Mouse (Mus musculus) limb, embryonic 15.5 days (tissue): Measurements from ENCODE around the gene Brix1. TPM values are rescaled to one million over a fixed set of nuclear protein-coding genes. Genes with fewer than 3 reads are reported as not detected.

ENCODE experiments used
- ATAC-seq: fragments of 200-750 bp; cut with Nextera tagmentation; 2 replicates; pipeline ENCODE4 v1.8.0; 2017; ENCODE audit warnings: low read depth, moderate TSS enrichment; ENCODE audit not compliant: insufficient number of reproducible peaks, low FRiP score, low TSS enrichment
- H3K27ac ChIP-seq: fragments of 300-500 bp; sonication (generic); 2 replicates; pipeline ENCODE4 v1.5.1; 2015; ENCODE audit warnings: moderate library complexity, mild to moderate bottlenecking, inconsistent platforms
- H3K27me3 ChIP-seq: fragments of 300-500 bp; sonication (generic); 2 replicates; pipeline ENCODE4 v1.6.1; 2015; ENCODE audit warnings: inconsistent platforms
- H3K36me3 ChIP-seq: fragments of 300-500 bp; sonication (generic); 2 replicates; pipeline ENCODE4 v1.6.1; 2015; ENCODE audit warnings: inconsistent platforms
- H3K4me1 ChIP-seq: fragments of 300-500 bp; sonication (generic); 2 replicates; pipeline ENCODE4 v1.6.1; 2015; ENCODE audit warnings: inconsistent platforms
- H3K4me2 ChIP-seq: fragments of 300-500 bp; sonication (generic); 2 replicates; pipeline ENCODE4 v1.6.1; 2015; ENCODE audit warnings: mild to moderate bottlenecking, inconsistent platforms
- H3K4me3 ChIP-seq: fragments of 300-500 bp; sonication (generic); 2 replicates; pipeline ENCODE4 v1.5.1; 2015; ENCODE audit warnings: mild to moderate bottlenecking, inconsistent platforms
- H3K9ac ChIP-seq: fragments of 300-500 bp; sonication (generic); 2 replicates; pipeline ENCODE4 v1.6.1; 2015; ENCODE audit warnings: inconsistent platforms
- H3K9me3 ChIP-seq: fragments of 300-500 bp; sonication (generic); 2 replicates; pipeline ENCODE4 v1.6.1; 2016; ENCODE audit warnings: inconsistent platforms
- WGBS: fragments of 180-500 bp; shearing (Covaris S2); methylation state at CpG from one replicate; pipeline ENCODE4 v1.1.7; 2015; 5-methylcytosine and 5-hydroxymethylcytosine counted together
- polyA plus RNA-seq: library from polyadenylated mRNA; unstranded; fragments of >200 nt; fragmentation: Nextera tagmentation; extraction: Ambion mirVana; gene quantifications from 2 replicates; pipeline ENCODE4 v1.2.1, GENCODE M21; 2015

Brix1 gene
- polyA plus RNA-seq, 1 experiment from 2014 or later: 89.6 TPM

DNA sequence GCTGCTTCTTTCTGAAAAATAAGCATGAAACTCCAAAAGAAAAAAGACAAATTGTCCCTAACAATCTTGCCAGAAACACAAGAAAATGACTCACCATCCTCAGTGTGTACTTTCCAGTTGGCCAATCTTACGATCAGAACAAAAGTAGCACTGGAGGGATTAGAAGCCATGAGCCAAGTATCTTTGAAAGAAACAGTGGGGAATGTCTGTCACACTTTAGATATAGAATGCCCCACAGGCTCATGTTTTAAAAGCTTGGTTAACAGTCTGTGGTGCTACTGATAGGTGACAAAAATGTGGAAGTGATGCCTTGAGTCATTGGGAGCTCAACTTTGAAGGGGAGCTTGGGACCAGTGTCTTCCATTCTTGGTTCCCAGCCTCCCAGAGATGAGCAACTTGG lies 43.5 kb downstream of the Brix1 start:
- Histone ChIP-seq H3K9me3 (no peaks in the 10 kb centered on the region), H3K4me1 (no peaks in the 10 kb centered on the region), H3K27ac (no peak overlapping the region), H3K9ac (no peak overlapping the region), H3K27me3 (no peaks in the 10 kb centered on the region), H3K4me3 (no peak overlapping the region), H3K36me3 (peaks cover 27% of the 10 kb centered on the region), H3K4me2 (no peak overlapping the region)
- no peak for ATAC-seq
- WGBS: 83% methylated on average over 1 of the region's 1 CpGs

DNA sequence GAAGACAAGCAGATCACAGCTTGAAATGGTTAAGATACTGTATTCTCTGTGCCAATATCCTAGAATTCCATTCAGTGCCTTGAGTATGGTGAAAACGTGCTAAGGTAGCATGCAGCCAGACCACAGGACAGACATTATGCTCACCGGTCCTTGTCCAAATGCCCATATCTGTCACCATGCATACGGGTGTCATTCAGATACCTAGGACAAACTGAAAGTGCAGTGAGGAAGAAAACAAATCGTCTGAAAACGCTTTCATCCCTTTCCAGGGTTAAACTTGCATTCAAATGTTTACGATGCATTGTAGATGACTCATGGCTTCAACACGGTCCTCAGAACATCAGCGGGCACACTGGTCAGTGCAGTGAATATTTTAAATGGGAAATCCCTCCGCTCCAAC lies 44.3 kb downstream of the Brix1 start:
- WGBS: 86% methylated on average over 9 of the region's 9 CpGs
- ATAC-seq: no peak
- H3K4me3 ChIP-seq: no peak overlapping the region
- H3K9ac ChIP-seq: no peak overlapping the region
- H3K36me3 ChIP-seq: peaks cover 23% of the 10 kb centered on the region
- no peak overlapping the region for H3K27ac ChIP-seq
- no peak overlapping the region for H3K4me2 ChIP-seq
- no peaks in the 10 kb centered on the region for H3K4me1 ChIP-seq
- H3K27me3 ChIP-seq: no peaks in the 10 kb centered on the region
- H3K9me3 ChIP-seq: no peaks in the 10 kb centered on the region

DNA sequence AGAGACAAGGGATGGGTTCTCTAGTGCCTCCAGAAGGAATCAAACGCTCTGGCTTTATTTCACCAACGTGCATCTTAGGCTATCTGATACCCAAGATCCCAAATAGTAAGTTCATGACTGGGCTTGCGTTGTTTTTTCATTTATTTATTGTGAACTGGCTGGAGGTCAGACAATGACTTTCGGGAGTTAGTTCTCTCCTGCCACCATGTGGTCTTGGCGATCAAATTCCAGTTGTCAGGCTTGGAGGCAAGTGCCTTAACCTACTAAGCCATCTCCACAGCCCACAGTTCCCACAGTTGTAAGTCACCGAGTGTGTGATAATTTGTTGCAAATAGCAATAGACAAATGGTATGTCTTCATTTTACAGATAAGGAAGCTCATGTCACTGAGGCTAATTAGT lies 45.8 kb downstream of the Brix1 start:
- H3K27me3 ChIP-seq: no peaks in the 10 kb centered on the region
- no peak for ATAC-seq
- no peaks in the 10 kb centered on the region for H3K4me1 ChIP-seq
- WGBS: 77% methylated on average over 6 of the region's 6 CpGs
- H3K4me3 ChIP-seq: no peak overlapping the region
- H3K9ac ChIP-seq: no peak overlapping the region
- H3K36me3 ChIP-seq: peaks cover 15% of the 10 kb centered on the region
- H3K9me3 ChIP-seq: no peaks in the 10 kb centered on the region
- no peak overlapping the region for H3K27ac ChIP-seq
- no peak overlapping the region for H3K4me2 ChIP-seq

DNA sequence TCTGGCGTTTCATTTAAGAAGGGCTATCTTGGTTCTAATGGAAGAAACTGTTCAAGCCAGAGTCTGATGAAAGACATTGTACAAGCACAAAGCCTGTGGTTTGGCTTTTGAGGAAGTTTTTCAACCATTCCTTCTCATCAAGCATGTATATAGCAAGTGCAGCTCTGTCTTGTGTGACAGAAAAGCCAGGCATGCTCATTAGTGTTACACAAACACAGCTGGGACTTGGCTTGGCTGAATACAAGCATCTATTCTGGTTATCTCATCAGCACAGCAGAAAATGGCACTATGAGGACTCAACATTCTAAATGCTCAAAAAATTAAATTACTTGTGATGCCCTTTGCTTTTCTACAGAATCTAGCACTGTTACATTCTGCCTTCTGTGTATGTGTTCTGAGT lies 48.9 kb downstream of the Brix1 start:
- Histone ChIP-seq H3K9me3 (no peaks in the 10 kb centered on the region), H3K36me3 (no peaks in the 10 kb centered on the region; the same call in 1 of the 2 replicates), H3K4me3 (no peak overlapping the region), H3K27ac (no peak overlapping the region), H3K9ac (no peak overlapping the region), H3K4me2 (no peak overlapping the region), H3K27me3 (no peaks in the 10 kb centered on the region), H3K4me1 (no peaks in the 10 kb centered on the region)
- 76% methylated on average over 1 of the region's 1 CpGs for WGBS
- ATAC-seq: no peak

DNA sequence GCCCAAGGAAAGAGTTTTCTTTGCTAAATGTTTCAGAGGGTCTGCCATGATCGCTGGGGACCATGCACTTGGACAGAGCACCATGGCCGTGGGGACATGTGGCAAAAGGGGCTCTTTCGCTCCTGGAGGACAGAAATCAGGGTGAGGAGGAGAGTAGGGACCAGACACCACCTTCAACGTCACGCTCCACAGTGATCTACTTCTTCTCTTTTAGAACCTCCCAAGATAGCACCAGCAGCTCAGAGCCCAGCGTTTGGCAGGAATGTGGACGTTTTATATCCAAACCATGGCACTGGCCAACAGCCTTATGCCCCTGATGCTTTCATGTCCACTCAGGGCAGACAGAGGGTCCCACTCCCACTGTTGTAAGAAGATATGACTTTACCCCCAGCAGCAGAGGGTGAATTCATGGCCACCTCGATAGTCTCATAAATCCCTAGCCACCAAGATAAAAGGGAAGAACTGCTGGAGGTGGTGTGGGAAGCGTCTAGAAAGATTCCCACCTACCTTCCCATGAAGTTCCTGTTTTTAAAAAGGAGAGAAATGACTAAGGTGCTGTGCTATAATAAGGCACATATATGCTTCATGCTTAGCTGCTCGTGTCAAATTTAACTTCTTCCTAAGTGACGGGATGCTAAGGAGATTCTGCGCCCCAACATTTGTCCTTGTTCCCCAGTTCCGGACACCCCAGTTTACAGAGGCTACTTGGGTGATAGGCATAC lies 59.0 kb downstream of the Brix1 start:
- Histone ChIP-seq H3K4me1 (no peaks in the 10 kb centered on the region), H3K4me2 (no peak overlapping the region), H3K27me3 (no peaks in the 10 kb centered on the region), H3K27ac (no peak overlapping the region), H3K9me3 (no peaks in the 10 kb centered on the region), H3K9ac (no peak overlapping the region), H3K4me3 (no peak overlapping the region), H3K36me3 (no peaks in the 10 kb centered on the region)
- WGBS: 87% methylated on average over 13 of the region's 13 CpGs
- no peak for ATAC-seq

DNA sequence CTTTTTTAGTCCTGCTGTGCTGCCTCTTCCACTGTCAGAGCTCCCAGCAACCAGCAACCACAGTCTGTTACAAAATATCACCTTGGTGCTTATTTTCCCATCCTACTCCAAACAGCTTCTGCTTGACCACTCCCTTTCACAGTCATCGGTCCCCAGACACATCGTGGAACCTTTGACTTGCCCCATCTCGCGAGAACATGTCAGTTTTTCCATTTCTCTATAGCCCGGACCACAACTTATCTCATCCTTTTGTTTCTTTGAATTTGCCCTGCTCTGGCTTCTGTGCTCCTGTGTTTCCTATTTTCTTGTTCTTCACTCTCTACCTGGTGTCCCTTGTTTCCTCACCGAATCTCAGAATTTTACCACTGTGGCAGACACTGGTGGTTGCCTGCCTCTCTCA lies 59.6 kb downstream of the Brix1 start:
- Histone ChIP-seq H3K4me1 (no peaks in the 10 kb centered on the region), H3K9me3 (no peaks in the 10 kb centered on the region), H3K9ac (no peak overlapping the region), H3K36me3 (no peaks in the 10 kb centered on the region), H3K4me2 (no peak overlapping the region), H3K27me3 (no peaks in the 10 kb centered on the region), H3K27ac (no peak overlapping the region), H3K4me3 (no peak overlapping the region)
- ATAC-seq: no peak
- 90% methylated on average over 6 of the region's 6 CpGs for WGBS

Other genes with a start within 250 kb of the Brix1 start
- not detected in 2 replicates for gene Gm21973, start 160.6 kb downstream of the Brix1 start, polyA plus RNA-seq
- gene Agxt2, start 127.4 kb downstream of the Brix1 start, polyA plus RNA-seq: not detected in 2 replicates
- 11.2 and 11.3 TPM in 2 replicates for gene Dnajc21, start 15.4 kb downstream of the Brix1 start, polyA plus RNA-seq
- gene Rad1, start 71 bp upstream of the Brix1 start, polyA plus RNA-seq: 27.2 and 27.6 TPM in 2 replicates
- 0.11 TPM in 1 of 2 replicates, not detected in the other for gene Ttc23l, start 72.7 kb upstream of the Brix1 start, polyA plus RNA-seq
- 48.2 and 56.9 TPM in 2 replicates for gene Rai14, start 228.7 kb upstream of the Brix1 start, polyA plus RNA-seq